Mouse (Mus musculus): ENCODE measurements around the gene Cd164l2.

Cd164l2 gene

GRCm38 (mm10) chr4:133221701-133222100 is 9.8 kb downstream of the Cd164l2 start:
- no peak for DNase-seq (ENCODE audit: low read depth)

DNA sequence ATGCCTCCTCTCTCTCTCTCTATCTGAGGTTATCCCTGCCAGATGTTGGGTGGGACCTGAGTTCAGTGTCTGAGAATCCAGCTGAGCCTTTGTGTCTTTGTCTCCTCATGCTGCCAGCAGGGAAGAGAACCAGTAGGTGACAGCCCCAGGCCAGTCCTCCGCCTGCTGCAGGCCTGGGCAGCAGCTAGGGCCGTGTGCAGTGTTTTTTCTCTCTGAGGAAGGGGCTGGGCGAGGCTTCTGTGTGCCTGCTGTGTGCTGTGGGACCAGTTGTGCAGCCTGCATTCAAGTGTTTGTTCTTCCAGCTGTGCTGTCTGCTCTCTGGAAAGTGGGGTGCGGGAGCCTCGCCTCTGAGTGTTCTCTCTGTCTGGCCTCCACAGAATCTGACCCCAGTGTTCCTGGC is 11.9 kb downstream of the Cd164l2 start:
- no peak for DNase-seq (ENCODE audit: low read depth)

DNA sequence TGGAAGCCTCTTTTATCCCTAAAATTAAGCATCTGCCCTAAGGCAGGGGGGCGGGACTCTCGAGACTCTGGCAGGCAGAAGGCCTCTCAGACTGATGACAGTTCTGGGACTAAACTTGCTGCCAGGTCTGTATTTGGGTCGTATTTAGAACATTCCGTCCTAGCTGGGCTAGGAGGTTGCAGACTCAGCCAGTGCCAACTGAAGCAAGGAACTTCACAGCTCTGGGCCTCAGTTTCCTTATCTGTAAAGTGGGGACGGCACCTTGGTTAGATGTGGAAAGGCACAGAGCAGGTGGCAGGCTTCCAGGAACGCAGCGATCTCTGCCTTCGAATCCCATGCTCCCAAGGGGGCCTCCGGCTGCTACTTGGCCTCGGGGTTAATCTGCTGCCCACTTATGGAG is 14.1 kb downstream of the Cd164l2 start:
- DNase-seq (ENCODE audit: low read depth) = peak; percentile 21

DNA sequence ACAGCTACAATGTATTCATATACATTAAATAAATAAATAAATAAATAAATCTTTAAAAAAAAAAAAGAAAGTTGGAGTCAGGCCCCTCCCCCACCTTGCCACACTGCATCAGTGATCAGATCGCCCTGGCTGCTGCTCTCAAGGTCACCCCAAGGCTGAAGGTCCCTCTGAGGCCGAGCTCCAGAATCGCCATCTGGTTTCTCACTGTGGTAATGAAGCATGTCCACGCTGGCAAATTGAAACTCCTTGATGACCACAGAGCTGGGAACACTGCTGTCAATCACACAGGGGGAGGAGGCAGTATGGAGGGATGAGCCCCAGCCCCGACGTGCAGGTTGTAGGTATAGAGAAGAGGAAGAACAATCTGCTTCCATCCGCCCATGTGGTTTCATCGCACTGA is 15.7 kb downstream of the Cd164l2 start:
- no peak for DNase-seq (ENCODE audit: low read depth)

GRCm38 (mm10) chr4:133229582-133229981 is 17.7 kb downstream of the Cd164l2 start:
- DNase-seq (ENCODE audit: low read depth) = no peak

- peak; percentile 73 for DNase-seq (ENCODE audit: low read depth)
Observed at GRCm38 (mm10) chr4:133233285-133233976, 21.5 kb downstream of the Cd164l2 start.

DNA sequence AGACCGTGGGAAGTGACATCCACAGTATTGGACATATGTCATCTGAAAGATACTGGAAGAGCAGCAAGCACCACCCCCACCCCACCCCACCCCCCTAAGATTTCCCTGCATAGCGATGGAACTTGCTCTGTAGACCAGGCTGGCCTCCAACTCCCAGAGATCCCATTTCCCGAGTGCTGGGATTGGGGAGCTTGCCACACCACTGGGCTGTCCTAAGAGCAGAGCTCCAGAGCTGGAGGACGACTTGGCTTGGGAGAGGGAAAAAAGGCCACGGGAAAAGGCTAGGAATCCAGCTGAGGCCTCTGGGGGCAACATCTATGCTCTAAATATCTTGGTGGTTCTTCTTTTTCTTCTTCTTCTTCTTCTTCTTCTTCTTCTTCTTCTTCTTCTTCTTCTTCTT is 22.8 kb downstream of the Cd164l2 start:
- DNase-seq (ENCODE audit: low read depth) = no peak

- DNase-seq (ENCODE audit: low read depth) = no peak
Observed at GRCm38 (mm10) chr4:133235415-133235814, 23.5 kb downstream of the Cd164l2 start.

- DNase-seq (ENCODE audit: low read depth) = no peak
Observed at GRCm38 (mm10) chr4:133237911-133238310, 26.0 kb downstream of the Cd164l2 start.

GRCm38 (mm10) chr4:133240490-133240921 is 28.6 kb downstream of the Cd164l2 start, which contains the start of gene Map3k6:
Gene Map3k6, plus strand, starts transcription at chr4:133240818.
- peak; percentile 67 for DNase-seq (ENCODE audit: low read depth)

- DNase-seq (ENCODE audit: low read depth) = peak; percentile 90
Observed at GRCm38 (mm10) chr4:133240934-133241908, 29.3 kb downstream of the Cd164l2 start.

GRCm38 (mm10) chr4:133241910-133242309 is 30.0 kb downstream of the Cd164l2 start:
- no peak for DNase-seq (ENCODE audit: low read depth)

- DNase-seq (ENCODE audit: low read depth) = no peak
Observed at GRCm38 (mm10) chr4:133242710-133243109, 30.8 kb downstream of the Cd164l2 start.

DNA sequence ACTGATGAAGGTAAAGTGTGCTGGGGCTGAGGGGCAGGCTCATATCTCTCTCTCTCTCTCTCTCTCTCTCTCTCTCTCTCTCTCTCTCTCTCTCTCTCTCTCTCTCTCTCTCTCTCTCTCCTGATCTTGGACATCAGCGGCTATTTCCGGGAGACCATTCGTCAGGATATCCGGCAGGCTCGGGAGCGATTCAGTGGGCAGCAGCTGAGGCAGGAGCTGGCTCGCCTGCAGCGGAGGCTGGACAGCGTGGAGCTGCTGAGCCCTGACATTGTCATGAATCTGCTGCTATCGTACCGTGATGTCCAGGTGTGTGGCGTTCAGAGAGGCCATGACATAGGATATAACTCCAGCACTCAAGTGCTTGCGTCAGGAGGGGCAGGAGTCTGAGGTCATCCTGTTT is 31.6 kb downstream of the Cd164l2 start:
- DNase-seq (ENCODE audit: low read depth) = no peak

GRCm38 (mm10) chr4:133244289-133244688 is 32.4 kb downstream of the Cd164l2 start:
- no peak for DNase-seq (ENCODE audit: low read depth)

GRCm38 (mm10) chr4:133247072-133247471 is 35.1 kb downstream of the Cd164l2 start:
- DNase-seq (ENCODE audit: low read depth) = no peak

DNA sequence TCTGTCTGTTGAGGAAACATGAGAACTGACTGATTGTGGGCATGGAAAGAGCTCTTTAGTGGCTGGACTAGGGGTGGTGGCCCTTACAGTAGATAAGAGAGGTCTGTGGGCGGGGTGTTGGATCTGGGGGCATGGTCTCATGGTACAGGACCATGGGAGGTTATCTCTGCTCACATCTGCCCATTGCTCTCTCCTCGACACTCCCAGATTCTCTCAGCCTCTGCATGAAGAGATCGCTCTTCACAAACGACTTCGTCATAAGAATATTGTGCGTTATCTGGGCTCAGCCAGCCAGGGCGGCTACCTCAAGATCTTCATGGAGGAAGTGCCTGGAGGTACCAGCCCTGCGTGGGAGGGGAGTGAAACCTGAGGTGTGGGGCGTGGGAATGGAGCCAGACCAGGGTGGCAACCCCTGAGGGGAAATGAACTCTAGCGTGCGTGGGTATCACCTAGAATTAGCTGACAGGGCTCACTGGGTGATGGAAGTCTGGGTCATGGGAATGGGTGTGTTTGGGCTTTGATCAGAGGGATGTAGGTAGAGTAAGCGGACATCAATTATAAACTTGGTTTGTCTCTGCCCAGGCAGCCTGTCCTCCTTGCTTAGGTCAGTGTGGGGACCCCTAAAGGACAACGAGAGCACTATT is 36.0 kb downstream of the Cd164l2 start:
- DNase-seq (ENCODE audit: low read depth) = no peak

DNA sequence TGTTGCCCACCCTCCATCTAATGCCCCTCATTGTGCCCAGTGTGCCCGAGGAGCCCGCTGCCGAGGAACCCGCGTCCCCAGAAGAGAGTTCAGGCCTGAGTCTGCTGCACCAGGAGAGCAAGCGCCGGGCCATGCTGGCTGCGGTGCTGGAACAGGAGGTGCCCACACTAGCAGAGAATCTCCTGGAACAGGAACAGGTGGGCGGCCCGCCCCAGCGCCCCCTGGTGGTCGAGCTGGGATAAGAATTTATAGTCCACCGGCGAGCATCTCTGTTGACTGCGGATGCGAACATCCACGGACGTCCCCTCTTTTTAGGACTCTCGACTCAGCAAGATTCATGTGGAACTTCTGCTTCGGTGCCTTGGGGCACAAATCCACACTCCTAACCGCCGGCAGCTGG is 38.7 kb downstream of the Cd164l2 start:
- peak; percentile 69 for DNase-seq (ENCODE audit: low read depth)

DNA sequence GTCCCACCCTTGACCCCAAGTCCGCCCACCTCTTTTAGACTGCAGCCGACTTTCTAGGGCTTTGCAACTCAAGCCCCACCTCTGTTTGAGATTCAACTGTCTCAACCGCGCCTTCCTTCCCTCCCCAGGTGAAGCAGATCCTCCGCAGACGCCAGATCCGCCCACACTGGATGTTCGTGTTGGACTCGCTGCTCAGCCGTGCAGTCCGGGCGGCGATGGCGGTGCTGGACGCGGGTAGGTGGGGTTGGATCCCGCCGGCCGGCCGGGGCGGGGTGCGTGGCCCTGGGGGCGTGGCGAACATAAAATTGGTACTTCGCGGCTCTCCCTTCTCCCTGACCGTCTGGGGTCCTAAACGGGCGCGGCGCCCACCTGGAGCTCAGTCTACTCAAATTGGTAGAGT is 39.3 kb downstream of the Cd164l2 start:
- DNase-seq (ENCODE audit: low read depth) = no peak

- peak; percentile 43 for DNase-seq (ENCODE audit: low read depth)
Observed at GRCm38 (mm10) chr4:133252089-133252488, 40.2 kb downstream of the Cd164l2 start.

DNA sequence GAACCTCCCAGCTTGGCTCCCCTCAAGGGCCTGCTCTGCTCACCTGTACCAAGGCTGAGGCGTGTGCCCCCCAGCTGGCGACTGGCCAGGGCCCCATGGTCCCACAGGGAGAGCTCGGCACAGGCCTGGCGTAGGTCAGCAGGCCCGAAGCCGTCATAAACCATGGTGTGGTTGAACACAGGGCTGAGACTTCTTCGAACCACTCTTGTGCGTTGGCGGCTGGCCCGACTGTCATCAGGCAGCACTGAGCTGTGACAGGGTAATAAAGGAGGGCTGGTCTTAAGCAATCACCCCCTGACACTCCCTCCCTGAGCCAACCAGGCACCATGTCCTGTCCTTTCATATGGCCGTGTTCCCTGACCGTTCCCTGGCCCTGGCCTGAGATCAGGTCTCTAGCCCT is 41.5 kb downstream of the Cd164l2 start:
- DNase-seq (ENCODE audit: low read depth) = no peak

DNA sequence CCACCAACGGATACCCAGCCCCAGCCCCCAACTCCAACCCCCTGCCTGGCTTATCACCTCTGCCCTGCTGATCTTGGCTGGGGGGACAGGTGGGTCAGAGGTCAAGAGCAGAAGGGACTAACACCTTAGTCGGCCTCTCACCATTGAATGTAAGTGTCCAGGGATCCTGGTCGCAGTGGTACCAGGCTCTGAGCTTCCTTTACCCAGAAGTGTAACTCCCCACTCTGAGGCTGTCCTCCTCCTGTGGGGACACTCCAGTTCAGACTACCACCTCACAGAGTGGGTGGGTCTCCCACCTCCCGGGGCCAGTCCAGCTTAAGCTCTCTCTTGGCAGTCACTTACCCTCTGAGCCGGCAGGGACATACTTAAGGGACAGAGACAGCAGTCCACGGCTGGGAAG is 43.5 kb downstream of the Cd164l2 start:
- DNase-seq (ENCODE audit: low read depth) = no peak

DNA sequence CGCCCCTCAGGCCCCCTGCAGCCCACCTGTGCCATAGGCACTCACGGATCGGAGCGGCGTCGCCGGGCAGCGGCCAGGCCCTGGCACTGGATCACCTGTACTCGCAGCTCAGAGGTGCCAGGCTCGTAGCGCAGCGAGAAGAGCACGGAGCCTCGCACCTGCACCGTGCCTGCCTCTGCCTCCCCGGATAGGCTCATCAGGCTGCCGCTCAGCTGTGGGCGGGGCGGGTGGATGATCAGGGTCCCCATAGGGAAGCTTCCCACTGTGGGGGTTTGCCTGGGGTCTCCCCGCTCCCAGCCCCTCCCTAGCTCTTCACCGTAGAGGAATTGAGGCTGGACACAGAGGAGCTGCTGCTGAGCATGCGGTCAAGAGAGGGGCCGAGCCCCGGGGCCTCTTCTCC is 44.9 kb downstream of the Cd164l2 start:
- no peak for DNase-seq (ENCODE audit: low read depth)

Measured in NIH3T3 (cell line).